Mouse (Mus musculus): ENCODE results near the gene Ier2.

- TF ChIP-seq CTCF (IDR thresholded peaks at IDR 0.05; ENCODE audit: low read depth): peak; percentile 68
- no peak for TF ChIP-seq EP300 (optimal IDR thresholded peaks at IDR 0.05)
These were observed 48.0 kb downstream of the Ier2 start for GRCm38 (mm10) chr8:84614512-84615223.
